Mouse (Mus musculus): ENCODE data around the gene Dnah1. TPM values are rescaled to one million over a fixed set of nuclear protein-coding genes. Genes with fewer than 3 reads are reported as not detected.

Gene Dnah1
- polyA plus RNA-seq, 1 experiment from 2014 or later: 3.4 TPM

Other genes starting within 250 kb of the Dnah1 start
- 66.5 and 89.9 TPM in 2 replicates for gene Smim4, start 194.9 kb downstream of the Dnah1 start, polyA plus RNA-seq (2015; fragmentation: Nextera tagmentation; extraction: Ambion mirVana)
- 276 and 293 TPM in 2 replicates for gene Nt5dc2, start 192.8 kb downstream of the Dnah1 start, polyA plus RNA-seq (2015; fragmentation: Nextera tagmentation; extraction: Ambion mirVana)
- 18.0 and 26.0 TPM in 2 replicates for gene Stab1, start 155.3 kb downstream of the Dnah1 start, polyA plus RNA-seq (2015; fragmentation: Nextera tagmentation; extraction: Ambion mirVana)
- 21.3 and 65.5 TPM in 2 replicates for gene Tnnc1, start 115.6 kb downstream of the Dnah1 start, polyA plus RNA-seq (2015; fragmentation: Nextera tagmentation; extraction: Ambion mirVana)
- gene Nisch, start 107.0 kb downstream of the Dnah1 start, polyA plus RNA-seq (2015; fragmentation: Nextera tagmentation; extraction: Ambion mirVana): 329 and 336 TPM in 2 replicates
- gene Sema3g, start 106.0 kb downstream of the Dnah1 start, polyA plus RNA-seq (2015; fragmentation: Nextera tagmentation; extraction: Ambion mirVana): 1.1 and 1.4 TPM in 2 replicates
- gene Phf7, start 72.6 kb downstream of the Dnah1 start, polyA plus RNA-seq (2015; fragmentation: Nextera tagmentation; extraction: Ambion mirVana): 12.2 and 13.2 TPM in 2 replicates
- 95.9 and 97.2 TPM in 2 replicates for gene Bap1, start 72.4 kb downstream of the Dnah1 start, polyA plus RNA-seq (2015; fragmentation: Nextera tagmentation; extraction: Ambion mirVana)
- 74.1 and 77.6 TPM in 2 replicates for gene Capn7, start 12.7 kb upstream of the Dnah1 start, polyA plus RNA-seq (2015; fragmentation: Nextera tagmentation; extraction: Ambion mirVana)
- gene Sh3bp5, start 112.2 kb upstream of the Dnah1 start, polyA plus RNA-seq (2015; fragmentation: Nextera tagmentation; extraction: Ambion mirVana): 134 and 139 TPM in 2 replicates
- 11.0 and 12.5 TPM in 2 replicates for gene Eaf1, start 170.5 kb upstream of the Dnah1 start, polyA plus RNA-seq (2015; fragmentation: Nextera tagmentation; extraction: Ambion mirVana)
- 49.1 and 56.3 TPM in 2 replicates for gene Mettl6, start 171.1 kb upstream of the Dnah1 start, polyA plus RNA-seq (2015; fragmentation: Nextera tagmentation; extraction: Ambion mirVana)

Measured in neural tube, embryonic 13.5 days (tissue).